Mouse (Mus musculus): Measurements from ENCODE around the gene Gm7903.
"Not testable (repeated sequence)": the region's sequence is repeated elsewhere in the genome, so short reads cannot be mapped to it uniquely, and the experiment has no call there.

Gm7903 gene

GRCm38 (mm10) chrX:135433535-135433934, at the start of gene Gm7903:
TSS of gene Gm7903 (plus strand) at chrX:135433835.
- DNase-seq: not testable (repeated sequence)

DNA sequence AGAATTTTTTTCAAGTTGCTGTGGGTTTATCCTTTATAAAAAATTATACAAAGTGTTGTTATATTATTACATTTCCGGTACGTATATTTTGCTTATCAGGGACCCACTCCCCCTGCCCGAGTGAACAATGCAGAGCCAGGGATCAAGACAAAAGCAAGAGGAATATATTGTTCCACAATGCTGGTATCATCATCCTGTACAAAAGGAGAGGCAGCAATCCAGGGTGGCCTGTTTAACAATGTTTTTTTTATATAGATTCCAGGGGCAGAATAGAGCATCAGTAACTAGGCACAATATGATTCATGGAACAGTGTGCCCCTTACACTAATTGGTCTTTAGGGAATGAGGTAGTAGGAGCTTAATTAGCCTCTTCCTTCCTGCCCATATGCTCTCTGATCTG, 30.1 kb upstream of the Gm7903 start:
- not testable (repeated sequence) for DNase-seq

GRCm38 (mm10) chrX:135421203-135421602, 12.4 kb upstream of the Gm7903 start:
- DNase-seq: not testable (repeated sequence)

- not testable (repeated sequence) for DNase-seq
Measured at GRCm38 (mm10) chrX:135421824-135422223, 11.8 kb upstream of the Gm7903 start.

GRCm38 (mm10) chrX:135422473-135422872, 11.2 kb upstream of the Gm7903 start:
- DNase-seq: not testable (repeated sequence)

DNA sequence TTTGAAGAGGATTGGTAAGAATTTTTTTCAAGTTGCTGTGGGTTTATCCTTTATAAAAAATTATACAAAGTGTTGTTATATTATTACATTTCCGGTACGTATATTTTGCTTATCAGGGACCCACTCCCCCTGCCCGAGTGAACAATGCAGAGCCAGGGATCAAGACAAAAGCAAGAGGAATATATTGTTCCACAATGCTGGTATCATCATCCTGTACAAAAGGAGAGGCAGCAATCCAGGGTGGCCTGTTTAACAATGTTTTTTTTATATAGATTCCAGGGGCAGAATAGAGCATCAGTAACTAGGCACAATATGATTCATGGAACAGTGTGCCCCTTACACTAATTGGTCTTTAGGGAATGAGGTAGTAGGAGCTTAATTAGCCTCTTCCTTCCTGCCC, 30.5 kb downstream of the Gm7903 start:
- DNase-seq: not testable (repeated sequence)

DNA sequence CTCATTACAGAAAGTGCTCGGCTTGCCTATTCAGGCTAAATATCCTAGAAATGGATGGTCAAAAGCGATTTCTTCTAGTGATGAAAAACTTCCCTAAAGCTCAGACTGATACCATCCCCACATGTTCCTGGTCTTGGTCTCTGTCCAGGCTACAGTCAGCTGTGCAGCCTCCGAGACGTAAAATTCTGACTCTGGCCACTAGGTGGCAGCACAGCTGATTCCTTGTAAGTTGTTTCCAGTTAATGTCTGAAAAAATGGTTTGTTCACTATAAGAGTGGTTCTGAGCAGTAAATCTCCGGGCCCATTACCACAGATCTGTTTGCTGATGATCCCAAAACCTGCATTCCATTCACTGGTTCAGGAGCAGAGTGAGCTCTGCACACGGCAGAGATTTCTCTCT, 48.3 kb downstream of the Gm7903 start:
- not testable (repeated sequence) for DNase-seq

- not testable (repeated sequence) for DNase-seq
Measured at GRCm38 (mm10) chrX:135483183-135483582, 49.5 kb downstream of the Gm7903 start.
